Mouse (Mus musculus) olfactory bulb, adult 2 months (tissue): ENCODE data around the gene Mlf2.

Experiments
- CTCF ChIP-seq: fragments of 200-500 bp; IDR thresholded peaks from 2 replicates; pipeline ENCODE4 v1.5.1; 2012; ENCODE audit warnings: low read depth, mild to moderate bottlenecking, low read length, moderate library complexity; ENCODE audit not compliant: insufficient read depth
- POLR2A ChIP-seq: fragments of 200-500 bp; IDR thresholded peaks from 2 replicates; pipeline ENCODE4 v1.6.1; 2012; ENCODE audit warnings: mild to moderate bottlenecking, low read depth, low read length, moderate library complexity; ENCODE audit not compliant: insufficient read depth

DNA sequence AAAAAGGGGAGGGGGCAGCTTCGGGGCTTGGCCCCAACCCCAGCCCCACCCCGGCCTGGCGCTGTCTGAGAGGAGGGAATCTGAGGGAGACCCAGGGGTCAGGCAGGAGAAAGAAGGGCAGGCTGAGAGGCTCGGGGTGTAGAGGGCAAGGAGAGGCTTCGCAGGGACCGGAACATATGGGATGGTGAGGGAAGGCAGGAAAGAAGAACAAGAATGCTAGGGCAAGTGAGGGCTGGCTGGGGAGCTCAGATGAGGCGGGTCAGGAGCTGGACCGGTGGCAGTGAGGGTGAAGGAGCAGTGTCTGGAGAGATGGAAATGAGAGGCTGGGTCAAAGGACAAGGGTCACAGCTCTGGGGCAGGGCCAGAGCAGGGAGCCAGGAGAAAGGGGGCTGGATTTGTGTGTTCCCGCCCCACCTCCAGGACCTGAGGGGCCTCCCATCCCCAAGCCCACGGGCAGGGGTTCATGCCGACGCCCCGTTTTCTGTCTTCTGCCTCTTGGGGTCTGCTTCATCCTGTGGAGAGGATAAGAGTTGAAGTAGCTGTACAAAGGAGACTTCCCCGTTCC lies 17.4 kb upstream of the Mlf2 start:
- TF ChIP-seq POLR2A, result no peak
- TF ChIP-seq CTCF, result no peak
